Mouse (Mus musculus) stomach, postnatal 0 days (tissue): ENCODE results near the gene Btaf1.

ENCODE experiments used
- CTCF ChIP-seq: IDR thresholded peaks from 2 replicates; pipeline ENCODE4 v1.5.1; 2016; ENCODE audit warnings: antibody characterized with exemption, low read depth, mild to moderate bottlenecking, moderate library complexity
- EP300 ChIP-seq: optimal IDR thresholded peaks from 2 replicates; pipeline ENCODE3; 2016; ENCODE audit warnings: antibody characterized with exemption

DNA sequence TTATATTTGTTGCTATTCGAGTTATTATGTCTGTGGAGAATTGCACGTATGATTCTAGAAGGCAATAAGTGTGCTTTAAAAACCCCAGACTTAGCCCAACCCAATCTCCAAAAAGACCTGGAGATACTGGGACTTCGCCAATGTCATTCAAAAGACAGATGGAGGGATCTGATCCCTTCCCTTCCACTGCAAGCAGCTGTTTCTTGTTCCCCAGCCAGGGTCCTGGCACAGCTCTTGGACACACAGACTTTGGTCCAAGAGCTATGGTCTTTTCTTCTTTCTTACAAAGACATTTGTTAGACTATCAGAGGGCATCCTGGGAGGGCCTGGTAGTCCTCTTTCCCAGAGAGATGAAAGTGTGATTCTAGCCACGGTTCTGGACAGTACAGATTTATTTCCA is 9.7 kb upstream of the Btaf1 start:
- TF ChIP-seq CTCF (no peak), EP300 (no peak)
